Mouse (Mus musculus) spleen, adult 18-20 months (tissue): ENCODE data around the gene Ksr2.

Source experiments
- DNase-seq, 2 experiments: peaks; one replicate each; pipeline ENCODE4 v3.0.0; 2022; ENCODE audit warnings: mixed read lengths in 2 of 2

Ksr2 gene

GRCm38 (mm10) chr5:117810930-117811329 lies 397.1 kb downstream of the Ksr2 start:
- DNase-seq: no peak

GRCm38 (mm10) chr5:117818800-117819199 lies 405.0 kb downstream of the Ksr2 start:
- no peak for DNase-seq

GRCm38 (mm10) chr5:117820445-117820844 lies 406.6 kb downstream of the Ksr2 start:
- DNase-seq: no peak

- DNase-seq: no peak
Measured at GRCm38 (mm10) chr5:117823811-117824210, 410.0 kb downstream of the Ksr2 start.

- DNase-seq: no peak
Measured at GRCm38 (mm10) chr5:117824486-117824885, 410.7 kb downstream of the Ksr2 start.
